8 mouse cellular contexts compared by ENCODE assay signal in the genomic region with DNA sequence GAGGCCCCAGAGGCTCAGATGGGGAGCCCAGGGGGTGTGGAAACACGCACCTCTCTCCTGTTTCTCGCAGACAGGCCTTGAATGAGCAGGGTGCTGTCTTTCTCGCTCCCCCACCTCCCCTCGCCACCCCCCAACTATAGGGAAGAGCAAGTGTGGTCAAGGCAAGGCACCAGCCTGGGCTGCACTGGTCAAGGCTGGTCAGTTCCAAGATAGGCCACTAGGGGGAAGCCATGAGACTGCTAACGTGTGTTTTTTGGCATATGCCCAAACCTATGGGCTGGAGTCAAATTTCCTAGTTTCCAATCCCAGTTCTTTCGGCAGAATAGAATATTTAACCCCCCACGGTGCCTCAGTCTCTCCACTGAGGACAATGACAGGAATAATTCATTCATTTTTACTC. TPM values are rescaled to one million over a fixed set of nuclear protein-coding genes. Genes with fewer than 3 reads are reported as not detected.
A peak's percentile ranks its signal among the peaks of the same experiment; 100 is the strongest.
DNase-seq lines count a peak whose midpoint lies in the region; ATAC-seq and TF ChIP-seq lines count a peak whose summit lies in the region.

No protein-coding gene starts in this region.

- no peak overlapping the region for H3K27ac ChIP-seq in heart, embryonic 12.5 days (ENCODE audit: poor library complexity, severe bottlenecking)
- H3K27ac ChIP-seq in kidney, embryonic 14.5 days (ENCODE audit: low read depth, low read length) = no peak overlapping the region
- no peak overlapping the region for H3K27ac ChIP-seq in limb, embryonic 12.5 days
- H3K27ac ChIP-seq in stomach, postnatal 0 days (replicated peaks) = no peak overlapping the region

- no peaks in the 10 kb centered on the region for H3K9me3 ChIP-seq in heart, embryonic 12.5 days (replicated peaks)
- no peaks in the 10 kb centered on the region for H3K9me3 ChIP-seq in kidney, embryonic 14.5 days (ENCODE audit: control insufficient read depth, low read length)
- H3K9me3 ChIP-seq in limb, embryonic 12.5 days = no peaks in the 10 kb centered on the region
- H3K9me3 ChIP-seq in stomach, postnatal 0 days (ENCODE audit: control insufficient read depth, low read length) = no peaks in the 10 kb centered on the region

- no peak for TF ChIP-seq EP300 in stomach, postnatal 0 days (optimal IDR thresholded peaks at IDR 0.05)

- 4% methylated on average over 7 of the region's 7 CpGs for WGBS in heart, embryonic 12.5 days
- WGBS in kidney, embryonic 14.5 days = 10% methylated on average over 7 of the region's 7 CpGs
- WGBS in limb, embryonic 12.5 days = 7% methylated on average over 7 of the region's 7 CpGs
- WGBS in stomach, postnatal 0 days = 6% methylated on average over 7 of the region's 7 CpGs

- no peak overlapping the region for H3K9ac ChIP-seq in heart, embryonic 12.5 days
- no peak overlapping the region for H3K9ac ChIP-seq in kidney, embryonic 14.5 days (ENCODE audit: low read depth, low read length)
- no peak overlapping the region for H3K9ac ChIP-seq in limb, embryonic 12.5 days (replicated peaks)
- no peak overlapping the region for H3K9ac ChIP-seq in stomach, postnatal 0 days (ENCODE audit: low read length)

- H3K4me1 ChIP-seq in heart, embryonic 12.5 days (replicated peaks) = no peaks in the 10 kb centered on the region
- no peaks in the 10 kb centered on the region for H3K4me1 ChIP-seq in kidney, embryonic 14.5 days (ENCODE audit: control insufficient read depth, insufficient read depth, low read length)
- H3K4me1 ChIP-seq in limb, embryonic 12.5 days (replicated peaks) = no peaks in the 10 kb centered on the region; the same call in 1 of the 2 replicates
- no peaks in the 10 kb centered on the region for H3K4me1 ChIP-seq in stomach, postnatal 0 days (replicated peaks; ENCODE audit: control insufficient read depth, insufficient read depth)

- H3K27me3 ChIP-seq in heart, embryonic 12.5 days (replicated peaks) = no peaks in the 10 kb centered on the region
- no peaks in the 10 kb centered on the region for H3K27me3 ChIP-seq in kidney, embryonic 14.5 days (ENCODE audit: control insufficient read depth, insufficient read depth, low read length)
- H3K27me3 ChIP-seq in limb, embryonic 12.5 days = no peaks in the 10 kb centered on the region
- H3K27me3 ChIP-seq in stomach, postnatal 0 days (ENCODE audit: control insufficient read depth, insufficient read depth, low read length) = no peaks in the 10 kb centered on the region

- H3K4me2 ChIP-seq in heart, embryonic 12.5 days = no peak overlapping the region
- no peak overlapping the region for H3K4me2 ChIP-seq in kidney, embryonic 14.5 days (replicated peaks; ENCODE audit: low read depth, low read length)
- no peak overlapping the region for H3K4me2 ChIP-seq in limb, embryonic 12.5 days
- no peak overlapping the region for H3K4me2 ChIP-seq in stomach, postnatal 0 days (replicated peaks; ENCODE audit: low read depth)

- peak; percentile 95 for TF ChIP-seq CTCF in stomach, postnatal 0 days (IDR thresholded peaks at IDR 0.05; ENCODE audit: low read depth)

- no peak for ATAC-seq in heart, embryonic 12.5 days (ENCODE audit: insufficient number of reproducible peaks, low FRiP score)
- ATAC-seq in kidney, embryonic 14.5 days (ENCODE audit: low FRiP score, low TSS enrichment) = 0 out of 2 replicates have a peak, but pooled peaks have one; percentile 39
- ATAC-seq in limb, embryonic 12.5 days (ENCODE audit: insufficient number of reproducible peaks, insufficient read depth, low FRiP score, low TSS enrichment, low read depth) = peak; percentile 57; the same call in 1 of the 2 replicates
- peak; percentile 59 for ATAC-seq in stomach, postnatal 0 days (ENCODE audit: low FRiP score, low TSS enrichment)

- peak; percentile 95 for DNase-seq in heart, adult 11 months
- peak; percentile 86 for DNase-seq in cerebellum, adult 9-10 months
- DNase-seq in gastrocnemius, postnatal 10 days = peak; percentile 79
- peak; percentile 23 to 29 for DNase-seq in natural killer cell, adult 2 months (ENCODE audit: low spot score in 2 of 2)
- DNase-seq in stomach, postnatal 0 days (ENCODE audit: low spot score) = peak; percentile 81

- H3K36me3 ChIP-seq in heart, embryonic 12.5 days = no peaks in the 10 kb centered on the region
- H3K36me3 ChIP-seq in kidney, embryonic 14.5 days (ENCODE audit: control insufficient read depth, insufficient read depth, low read length) = no peaks in the 10 kb centered on the region
- no peaks in the 10 kb centered on the region for H3K36me3 ChIP-seq in limb, embryonic 12.5 days
- H3K36me3 ChIP-seq in stomach, postnatal 0 days (ENCODE audit: control insufficient read depth, insufficient read depth, low read length) = no peaks in the 10 kb centered on the region

- no peak overlapping the region for H3K4me3 ChIP-seq in heart, embryonic 12.5 days
- H3K4me3 ChIP-seq in kidney, embryonic 14.5 days (ENCODE audit: low read length) = no peak overlapping the region
- no peak overlapping the region for H3K4me3 ChIP-seq in limb, embryonic 12.5 days (replicated peaks)
- no peak overlapping the region for H3K4me3 ChIP-seq in stomach, postnatal 0 days (ENCODE audit: low read depth, low read length)

RNA-seq across cellular contexts. Expression of gene Bpifa2, which starts 12.3 kb away (rescaled TPM):
- polyA plus RNA-seq in heart, embryonic 12.5 days (2016; fragmentation: Nextera tagmentation; extraction: Ambion mirVana) = not detected in 2 replicates
- total RNA-seq in gastrocnemius, postnatal 10 days (2021) = not detected
- polyA plus RNA-seq in kidney, embryonic 14.5 days (2014; fragmentation: Nextera tagmentation; extraction: Ambion mirVana) = not detected in 2 replicates
- polyA plus RNA-seq in limb, embryonic 12.5 days (2016; fragmentation: Nextera tagmentation; extraction: Ambion mirVana) = not detected in 2 replicates
- polyA plus RNA-seq in stomach, postnatal 0 days (2015; fragmentation: Nextera tagmentation; extraction: Ambion mirVana) = not detected in 2 replicates

RNA-seq across cellular contexts. Expression of gene Bpifa6, which starts 21.0 kb away (rescaled TPM):
- not detected in 2 replicates for polyA plus RNA-seq in heart, embryonic 12.5 days (2016; fragmentation: Nextera tagmentation; extraction: Ambion mirVana)
- total RNA-seq in gastrocnemius, postnatal 10 days (2021) = not detected
- not detected in 2 replicates for polyA plus RNA-seq in kidney, embryonic 14.5 days (2014; fragmentation: Nextera tagmentation; extraction: Ambion mirVana)
- polyA plus RNA-seq in limb, embryonic 12.5 days (2016; fragmentation: Nextera tagmentation; extraction: Ambion mirVana) = not detected in 2 replicates
- 1.5 and 1.6 TPM in 2 replicates for polyA plus RNA-seq in stomach, postnatal 0 days (2015; fragmentation: Nextera tagmentation; extraction: Ambion mirVana)

RNA-seq across cellular contexts. Expression of gene Bpifb4, which starts 57.8 kb away (rescaled TPM):
- not detected in 2 replicates for polyA plus RNA-seq in heart, embryonic 12.5 days (2016; fragmentation: Nextera tagmentation; extraction: Ambion mirVana)
- not detected for total RNA-seq in gastrocnemius, postnatal 10 days (2021)
- polyA plus RNA-seq in kidney, embryonic 14.5 days (2014; fragmentation: Nextera tagmentation; extraction: Ambion mirVana) = not detected in 2 replicates
- not detected in 2 replicates for polyA plus RNA-seq in limb, embryonic 12.5 days (2016; fragmentation: Nextera tagmentation; extraction: Ambion mirVana)
- polyA plus RNA-seq in stomach, postnatal 0 days (2015; fragmentation: Nextera tagmentation; extraction: Ambion mirVana) = 0.18 and 0.48 TPM in 2 replicates

Comparison
In these comparisons a context has a peak if more than half of its experiments do, and no peak if none do; other contexts are left out.
1. DNase-seq: peak in every context shown above with its lines; median percentile 95 in heart, adult 11 months; 86 in cerebellum, adult 9-10 months; 81 in stomach, postnatal 0 days; 79 in gastrocnemius, postnatal 10 days; 26 in natural killer cell, adult 2 months.